Mouse (Mus musculus) small intestine, adult 2 months (tissue): ENCODE data around the gene Abhd14a.
A peak's percentile ranks its signal among the peaks of the same experiment; 100 is the strongest.

Experiments used
- CTCF ChIP-seq: fragments of 200-500 bp; IDR thresholded peaks from 2 replicates; pipeline ENCODE4 v1.5.1; 2012; ENCODE audit warnings: low read depth, mild to moderate bottlenecking, control low read depth, inconsistent platforms, low read length, moderate library complexity, mixed read lengths; ENCODE audit not compliant: insufficient replicate concordance, insufficient read length; ENCODE audit errors: extremely low read depth
- POLR2A ChIP-seq: fragments of 200-500 bp; IDR thresholded peaks from 2 replicates; pipeline ENCODE4 v1.6.1; 2012; ENCODE audit warnings: low read depth, mild to moderate bottlenecking, control low read depth, inconsistent platforms, low read length, moderate library complexity

DNA sequence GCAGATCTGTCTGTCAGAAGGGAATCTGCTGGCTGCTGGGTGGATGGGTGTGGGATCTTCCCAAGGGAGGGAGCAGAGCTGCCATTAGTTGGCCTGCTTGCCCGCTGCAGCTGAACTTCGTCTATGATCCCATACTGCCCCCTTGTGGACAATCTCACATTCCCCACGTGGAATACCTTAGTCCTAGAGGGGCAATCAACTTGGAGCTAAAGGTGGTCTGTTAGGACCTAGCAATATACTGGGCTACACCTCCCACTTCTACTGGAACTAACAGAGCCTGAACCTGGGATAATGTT is 25.7 kb downstream of the Abhd14a start:
- TF ChIP-seq CTCF (peak; percentile 78; the same call in 1 of the 2 replicates), POLR2A (no peak)
